Mouse (Mus musculus): ENCODE data around the gene Tet3.

DNA sequence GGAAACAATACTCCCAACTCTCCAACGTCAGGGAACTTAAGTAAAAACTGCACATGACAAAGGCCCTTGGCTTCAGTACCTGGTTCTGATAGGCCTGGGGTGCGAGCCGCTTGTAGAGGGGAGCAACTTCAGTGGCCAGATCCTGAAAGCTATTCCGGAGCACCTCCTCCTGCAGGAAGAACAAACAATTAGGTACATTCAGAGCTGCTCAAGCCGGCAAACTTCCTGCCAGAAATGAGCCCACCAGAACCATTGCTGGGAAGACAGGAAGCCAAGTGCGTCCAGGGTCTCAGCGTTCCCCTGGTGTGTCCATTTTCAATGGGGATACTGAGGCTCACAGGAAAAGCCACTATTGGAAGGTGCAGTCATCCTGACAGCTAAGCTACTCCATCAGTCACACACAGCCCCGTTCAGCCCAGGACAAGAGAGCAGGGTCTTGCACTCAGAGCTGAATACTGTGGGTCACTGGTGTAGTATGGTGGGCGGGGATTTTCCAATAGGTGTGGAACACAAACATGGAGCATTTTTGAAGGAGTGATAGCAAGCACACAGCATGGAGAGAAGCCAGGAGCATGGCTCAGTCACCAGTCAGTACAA is 85.1 kb downstream of the Tet3 start:
- TF ChIP-seq CTCF (IDR thresholded peaks at IDR 0.05) (no peak), EP300 (IDR thresholded peaks at IDR 0.05) (no peak)
